In the genomic region with DNA sequence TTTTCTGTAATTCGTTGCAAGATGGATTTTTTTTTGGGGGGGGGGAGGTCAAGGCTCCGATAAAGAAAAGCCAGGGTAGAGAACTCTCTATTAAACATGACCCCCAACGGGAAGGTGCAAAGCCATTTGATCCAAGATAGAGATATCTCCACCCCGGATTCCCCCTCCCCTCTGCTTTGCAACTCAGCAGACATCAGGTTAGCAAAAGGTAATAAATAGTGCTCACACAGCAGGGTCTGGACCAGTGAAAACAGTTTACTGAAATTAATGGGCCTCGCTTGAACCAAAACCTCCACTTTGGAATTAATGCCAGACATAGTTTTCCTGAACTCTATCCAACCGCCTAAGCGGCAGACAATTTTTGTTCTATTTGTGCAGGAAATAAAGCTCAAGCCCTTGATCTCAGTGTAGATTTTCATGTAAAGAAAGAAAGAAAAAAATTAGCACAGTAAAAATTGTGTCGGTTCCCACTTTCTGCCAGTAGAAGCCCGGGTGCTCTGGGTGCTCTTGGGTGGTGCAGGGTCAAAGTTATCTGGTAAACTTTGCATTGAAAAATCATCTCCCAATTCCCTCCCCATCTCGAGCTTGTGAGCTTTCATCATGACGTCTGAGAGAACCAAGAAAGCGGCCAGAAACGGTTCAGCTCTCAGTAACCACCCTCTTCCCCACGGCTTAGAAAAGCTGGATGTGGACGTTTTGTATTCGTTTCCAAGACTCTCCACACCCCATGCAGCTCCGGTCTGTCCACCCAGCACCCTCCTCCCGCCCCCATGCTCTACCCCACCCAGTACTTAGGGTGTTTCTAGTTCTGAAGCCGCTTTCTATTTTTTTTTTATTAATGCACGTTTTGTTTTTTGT, we compare ENCODE assay signal across 8 mouse cellular contexts. TPM values are rescaled to one million over a fixed set of nuclear protein-coding genes. Genes with fewer than 3 reads are reported as not detected.
DNase-seq lines count a peak whose midpoint lies in the region; ATAC-seq and TF ChIP-seq lines count a peak whose summit lies in the region.

No protein-coding gene starts in this region.

- TF ChIP-seq POLR2A in heart, adult 2 months (IDR thresholded peaks at IDR 0.05; ENCODE audit: insufficient read depth, low read depth, low read length) = peak; percentile 73; the same call in 1 of the 2 replicates

- peaks cover 32% of the 10 kb centered on the region for H3K4me1 ChIP-seq in heart, adult 2 months (ENCODE audit: control insufficient read depth, insufficient read depth, low read length)
- H3K4me1 ChIP-seq in kidney, postnatal 0 days (replicated peaks; ENCODE audit: insufficient read depth, low read length) = peaks cover 86% of the 10 kb centered on the region

- TF ChIP-seq EP300 in heart, adult 2 months (IDR thresholded peaks at IDR 0.05; ENCODE audit: insufficient read depth, low read depth, low read length) = no peak

- peak overlapping the region; percentile 91 for H3K27ac ChIP-seq in heart, adult 2 months
- H3K27ac ChIP-seq in kidney, postnatal 0 days = peak overlapping the region; percentile 99
- peak overlapping the region; percentile 97 for H3K27ac ChIP-seq in macrophage

- H3K27me3 ChIP-seq in heart, adult 2 months (ENCODE audit: control insufficient read depth, insufficient read depth, low read length) = no peaks in the 10 kb centered on the region
- H3K27me3 ChIP-seq in kidney, postnatal 0 days (ENCODE audit: insufficient read depth, low read length) = no peaks in the 10 kb centered on the region

- 3% methylated on average over 20 of the region's 20 CpGs for WGBS in heart, adult 2 months
- WGBS in kidney, postnatal 0 days = 1% methylated on average over 20 of the region's 20 CpGs
- WGBS in macrophage (ENCODE audit: missing documents) = 5% methylated on average over 18 of the region's 20 CpGs

- peaks cover 10% of the 10 kb centered on the region for H3K36me3 ChIP-seq in heart, adult 2 months (ENCODE audit: control insufficient read depth, insufficient read depth, low read length)
- H3K36me3 ChIP-seq in kidney, postnatal 0 days (ENCODE audit: insufficient read depth, low read length) = no peaks in the 10 kb centered on the region
- H3K36me3 ChIP-seq in macrophage (ENCODE audit: inconsistent target) = no peaks in the 10 kb centered on the region

- H3K9ac ChIP-seq in heart, adult 2 months (ENCODE audit: low read depth, low read length) = peak overlapping the region; percentile 69
- H3K9ac ChIP-seq in kidney, postnatal 0 days (ENCODE audit: low read depth, low read length) = peak overlapping the region; percentile 52; the same call in 1 of the 2 replicates

- peak overlapping the region; percentile 5 for H3K4me3 ChIP-seq in heart, adult 2 months
- H3K4me3 ChIP-seq in kidney, postnatal 0 days (replicated peaks; ENCODE audit: low read depth, low read length) = no peak overlapping the region; the same call in 1 of the 2 replicates
- H3K4me3 ChIP-seq in macrophage (ENCODE audit: inconsistent target) = peak overlapping the region; percentile 14; the same call in 1 of the 2 replicates

- no peak for TF ChIP-seq CTCF in heart, adult 2 months (IDR thresholded peaks at IDR 0.05)
- no peak for TF ChIP-seq CTCF in kidney, postnatal 0 days (IDR thresholded peaks at IDR 0.05; ENCODE audit: low read depth)

- peak; percentile 51 for DNase-seq in left cerebral cortex, postnatal 4 days
- DNase-seq in left cerebral cortex, adult 11 months (ENCODE audit: low spot score) = no peak
- peak; percentile 78 for DNase-seq in cerebellum, adult 9-10 months
- DNase-seq in heart, adult 2 months = peak; percentile 59 to 70
- peak; percentile 77 for DNase-seq in kidney, postnatal 0 days (ENCODE audit: low spot score)
- peak; percentile 55 for DNase-seq in thymus, postnatal 14 days
- DNase-seq in right cerebral cortex, postnatal 25 days = no peak

- intact Hi-C loops in left cerebral cortex, postnatal 4 days (cut with DNase I) = no loop called here
- intact Hi-C loops in heart, adult 2 months (cut with DNase I) = loop anchor here (2.0 to 5.0 kb wide), 2 partner anchors 39 to 61 kb away; no protein-coding TSS in a partner anchor

- H3K4me2 ChIP-seq in kidney, postnatal 0 days (ENCODE audit: low read length) = peak overlapping the region; percentile 80

- no peaks in the 10 kb centered on the region for H3K9me3 ChIP-seq in kidney, postnatal 0 days (replicated peaks; ENCODE audit: low read length)

- H3K79me2 ChIP-seq in heart, adult 2 months (replicated peaks; ENCODE audit: control insufficient read depth, insufficient read depth, low read length) = no peaks in the 10 kb centered on the region
- H3K79me2 ChIP-seq in macrophage (ENCODE audit: inconsistent target) = peaks cover 28% of the 10 kb centered on the region

- ATAC-seq in kidney, postnatal 0 days (replicated peaks; ENCODE audit: low FRiP score, low read depth) = peak; percentile 1; the same call in 1 of the 2 replicates

RNA-seq across cellular contexts. Expression of gene Irf2bpl, which starts 9.0 kb away (rescaled TPM):
- 100 to 1,000 TPM; 124 to 127 TPM for total RNA-seq in left cerebral cortex, postnatal 4 days (2021)
- total RNA-seq in heart, adult 2 months (2021) = 10 to 100 TPM; 32.6 to 36.9 TPM
- polyA plus RNA-seq in heart, adult 2 months (2012; rRNA removed) = 15.6 and 20.1 TPM in 2 replicates
- 52.1 and 57.9 TPM in 2 replicates for polyA plus RNA-seq in kidney, postnatal 0 days (2015; fragmentation: Nextera tagmentation; extraction: Ambion mirVana)
- total RNA-seq in macrophage (2018; cell fraction: chromatin; rRNA removed) = 10 to 100 TPM in 5 of 26 experiments, 1 to 10 TPM in 20, under 1 TPM in 1; 0.94 to 14.8 (median 5.9) TPM
- 10 to 100 TPM in 24 of 26 experiments, 1 to 10 TPM in 2; 7.3 to 28.3 (median 21.4) TPM for total RNA-seq in macrophage (2018; cell fraction: cytosol; rRNA removed)
- 10 to 100 TPM in 24 of 26 experiments, 1 to 10 TPM in 2; 7.2 to 45.6 (median 16.6) TPM for total RNA-seq in macrophage (2018; cell fraction: nucleus; rRNA removed)
- polyA plus RNA-seq in macrophage (2018) = 9.1 to 32.1 TPM (median 10.4 TPM) in 3 replicates

RNA-seq across cellular contexts. Expression of gene Cipc, which starts 53.3 kb away (rescaled TPM):
- total RNA-seq in left cerebral cortex, postnatal 4 days (2021) = 10 to 100 TPM; 56.9 to 60.6 TPM
- total RNA-seq in heart, adult 2 months (2021) = 10 to 100 TPM; 43.8 to 45.1 TPM
- 34.1 and 39.6 TPM in 2 replicates for polyA plus RNA-seq in heart, adult 2 months (2012; rRNA removed)
- polyA plus RNA-seq in kidney, postnatal 0 days (2015; fragmentation: Nextera tagmentation; extraction: Ambion mirVana) = 14.8 and 16.1 TPM in 2 replicates
- 100 to 1,000 TPM in 24 of 26 experiments, 10 to 100 TPM in 2; 47.8 to 664 (median 256) TPM for total RNA-seq in macrophage (2018; cell fraction: chromatin; rRNA removed)
- 100 to 1,000 TPM in 9 of 26 experiments, 10 to 100 TPM in 17; 31.9 to 138 (median 77.0) TPM for total RNA-seq in macrophage (2018; cell fraction: cytosol; rRNA removed)
- total RNA-seq in macrophage (2018; cell fraction: nucleus; rRNA removed) = 100 to 1,000 TPM in 20 of 26 experiments, 10 to 100 TPM in 6; 48.7 to 440 (median 191) TPM
- 42.6 to 89.8 TPM (median 86.9 TPM) in 3 replicates for polyA plus RNA-seq in macrophage (2018)

Comparison
In these comparisons a context has a peak if more than half of its experiments do, and no peak if none do; other contexts are left out.
1. DNase-seq: peak in left cerebral cortex, postnatal 4 days (single experiment), cerebellum, adult 9-10 months (single experiment), heart, adult 2 months (2 of 2), kidney, postnatal 0 days (single experiment) and thymus, postnatal 14 days (single experiment); none in left cerebral cortex, adult 11 months (single experiment) and right cerebral cortex, postnatal 25 days (single experiment).
2. Peak in every context shown above with its lines, with median percentiles within 50 percentile points of each other: H3K27ac ChIP-seq.